Mouse (Mus musculus) frontal cortex, postnatal 10 days (tissue): ENCODE data around the gene Chst2.
A peak's percentile ranks its signal among the peaks of the same experiment; 100 is the strongest.

Experiments used
- DNase-seq, 2 experiments: peaks; one replicate each; pipeline ENCODE4 v3.0.0; 2022; ENCODE audit warnings: low spot score in 2 of 2, mixed read lengths in 1 of 2

Gene Chst2

GRCm38 (mm10) chr9:95406571-95407561 is at the start of gene Chst2:
Gene Chst2, minus strand, starts transcription at chr9:95406722.
- DNase-seq, result peak; percentile 85 to 92

DNA sequence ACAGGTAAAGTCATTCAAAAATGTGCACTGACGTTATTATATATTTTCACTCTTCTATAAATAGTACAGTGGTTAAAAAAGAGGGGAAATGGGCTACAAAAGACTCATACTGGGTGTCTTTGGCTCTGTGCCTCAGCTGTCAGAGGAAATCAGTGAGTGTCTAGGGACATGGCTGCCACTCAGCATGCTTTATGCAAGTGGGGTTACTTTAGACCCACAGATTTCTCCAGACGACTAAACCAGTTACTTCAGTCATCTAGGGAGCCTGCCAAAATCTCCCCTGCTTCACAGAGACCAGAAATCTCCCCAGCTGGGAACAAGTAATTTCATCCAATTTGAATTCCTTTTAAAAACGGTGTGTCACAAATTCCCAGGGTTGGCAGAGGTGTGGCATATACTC is 45.4 kb upstream of the Chst2 start:
- no peak for DNase-seq

DNA sequence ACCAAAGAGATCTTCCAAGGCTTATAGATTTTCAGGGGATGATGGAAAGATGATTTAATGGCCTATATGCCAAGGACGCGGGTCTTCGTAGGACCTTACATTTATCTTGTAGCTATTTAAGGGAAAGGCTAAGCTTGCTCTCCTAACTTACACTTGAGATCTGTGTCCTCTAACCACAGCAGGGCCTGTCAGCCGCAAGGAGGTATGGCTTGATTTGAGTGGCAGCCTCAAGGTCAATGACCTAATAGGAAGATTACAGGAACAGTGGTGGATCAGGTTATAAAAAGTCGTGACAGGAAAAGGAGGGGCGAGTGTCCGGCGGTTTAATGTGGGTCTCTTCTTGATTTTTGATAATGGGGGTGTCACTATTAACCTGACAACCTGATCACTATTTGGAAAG is 44.1 kb upstream of the Chst2 start:
- DNase-seq, result no peak

- DNase-seq, result peak; percentile 22 to 37
Observed at GRCm38 (mm10) chr9:95442321-95442731, 35.8 kb upstream of the Chst2 start.

GRCm38 (mm10) chr9:95437883-95438282 is 31.4 kb upstream of the Chst2 start:
- no peak for DNase-seq

DNA sequence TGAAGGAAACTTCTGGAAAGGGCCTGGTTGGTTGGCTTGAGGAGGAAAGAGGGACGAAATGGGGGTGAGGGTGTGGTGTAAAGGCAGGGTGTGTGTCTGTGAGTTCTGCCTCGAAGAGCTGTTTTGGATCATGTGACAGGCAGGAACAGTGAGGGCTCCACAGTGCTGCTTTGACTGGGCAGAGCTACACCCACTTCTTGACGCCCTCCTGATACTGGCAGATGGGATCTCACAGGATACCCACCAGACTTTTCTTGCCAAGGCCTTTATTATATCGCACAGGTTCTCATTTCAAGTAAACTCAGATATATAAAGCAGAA is 29.7 kb upstream of the Chst2 start:
- DNase-seq, result no peak

- DNase-seq, result no peak
Observed at GRCm38 (mm10) chr9:95435506-95436293, 29.2 kb upstream of the Chst2 start.

- DNase-seq, result no peak
Observed at GRCm38 (mm10) chr9:95428277-95428676, 21.8 kb upstream of the Chst2 start.

- no peak for DNase-seq
Observed at GRCm38 (mm10) chr9:95413911-95414310, 7.4 kb upstream of the Chst2 start.

DNA sequence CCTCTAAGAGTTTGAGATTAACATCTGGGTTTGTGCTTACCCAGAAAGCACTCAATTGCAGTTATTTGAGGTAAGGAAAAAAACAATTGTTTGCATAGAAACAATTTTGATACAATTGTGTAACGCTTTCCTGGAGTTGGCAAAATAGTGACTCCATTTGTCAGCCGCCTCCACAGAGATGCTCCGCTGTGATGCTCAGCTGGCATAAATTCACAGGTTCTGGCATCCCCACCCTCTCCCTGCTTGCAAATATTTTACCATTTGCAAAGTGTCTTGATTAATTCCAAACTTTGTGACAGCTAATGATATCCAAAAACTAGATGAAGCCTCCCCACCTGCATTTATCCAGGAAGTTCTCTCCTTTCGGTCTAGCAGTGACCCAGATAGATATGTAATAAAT is 5.5 kb upstream of the Chst2 start:
- no peak for DNase-seq

DNA sequence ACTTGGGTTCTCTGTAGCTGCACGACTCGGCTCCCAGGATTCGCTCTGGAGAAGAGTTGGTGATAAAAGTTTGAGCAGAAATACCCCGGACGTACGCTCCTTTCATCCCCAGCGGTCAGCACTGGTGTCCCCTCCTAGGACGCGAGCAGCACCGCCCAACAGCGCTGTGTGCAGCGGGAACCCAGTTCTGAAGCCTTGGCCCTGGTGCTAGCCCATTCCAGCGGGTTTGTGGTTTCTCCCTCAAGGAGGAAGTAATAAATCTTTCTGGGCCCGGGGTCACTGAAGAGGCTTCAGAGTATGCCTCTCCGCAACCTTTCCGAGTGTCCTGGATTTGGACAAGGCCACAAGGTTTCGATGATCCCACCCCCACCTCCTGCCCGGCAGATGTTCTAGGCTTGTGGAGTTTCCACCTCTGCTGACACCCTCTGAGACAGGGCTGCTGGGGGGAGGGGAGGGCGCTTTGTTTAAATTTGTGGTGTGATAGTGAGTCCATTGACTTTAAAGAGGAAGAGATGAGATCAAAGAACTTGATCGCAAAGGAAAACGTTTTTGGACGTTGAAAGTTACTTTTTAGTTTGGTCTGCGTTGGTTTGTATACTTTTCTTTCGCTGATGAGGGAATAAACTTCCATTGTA is 1.2 kb upstream of the Chst2 start:
- DNase-seq, result no peak

DNA sequence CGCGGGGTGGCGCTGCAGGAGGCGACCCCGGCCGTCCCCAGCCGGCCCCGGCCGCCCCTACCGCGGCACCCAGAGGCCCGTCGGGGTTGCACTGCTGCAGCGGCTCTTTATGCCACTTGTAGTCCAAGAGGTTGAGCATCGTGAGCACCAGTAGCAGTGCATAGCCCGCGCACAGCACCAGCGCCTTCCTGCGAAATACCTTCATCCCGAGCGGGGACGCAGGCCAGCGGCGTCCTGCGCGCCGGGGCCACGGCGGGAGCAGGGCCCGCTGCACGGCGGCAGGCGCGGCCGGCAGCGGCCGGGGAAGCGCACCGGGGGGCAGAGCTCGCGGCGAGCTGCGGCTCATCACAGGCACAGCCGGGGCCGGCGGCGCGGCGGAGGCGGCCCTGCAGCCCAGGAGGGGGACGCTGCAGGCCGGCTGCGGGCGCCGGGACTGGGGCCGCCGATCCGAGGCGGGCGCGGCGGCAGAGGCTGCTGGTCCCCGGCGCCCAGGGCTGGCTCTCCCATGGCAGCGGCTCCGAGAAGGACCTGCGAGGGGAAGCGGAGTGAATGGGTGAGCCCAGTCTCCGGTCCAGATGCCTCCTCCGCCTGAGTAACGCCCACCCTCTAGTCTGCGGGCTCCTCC is 464 bp downstream of the Chst2 start:
- DNase-seq, result no peak

DNA sequence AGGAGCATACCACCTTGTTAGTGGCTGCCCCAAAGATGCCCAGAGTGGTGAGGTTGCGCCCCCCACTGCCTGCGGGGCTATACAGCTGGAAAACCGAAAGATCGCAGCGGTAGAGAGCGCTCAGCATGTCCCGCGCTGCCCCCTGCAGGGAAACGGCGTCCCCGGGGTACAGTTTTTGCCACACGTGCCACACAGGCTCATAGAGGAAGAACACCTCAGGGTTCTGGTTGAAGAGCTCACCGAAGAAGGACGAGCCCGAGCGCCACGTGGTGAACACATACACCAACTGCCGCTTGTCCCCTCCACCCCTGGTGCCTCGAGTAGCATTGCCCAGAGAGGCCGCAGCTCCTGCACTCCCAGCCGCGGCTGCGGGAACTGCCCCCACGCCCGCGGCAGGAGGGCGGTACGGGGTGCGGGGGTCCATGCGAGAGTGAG is 994 bp downstream of the Chst2 start:
- DNase-seq, result peak; percentile 80 to 85

- DNase-seq, result peak; percentile 20 to 36
Observed at GRCm38 (mm10) chr9:95404811-95405465, 1.6 kb downstream of the Chst2 start.

DNA sequence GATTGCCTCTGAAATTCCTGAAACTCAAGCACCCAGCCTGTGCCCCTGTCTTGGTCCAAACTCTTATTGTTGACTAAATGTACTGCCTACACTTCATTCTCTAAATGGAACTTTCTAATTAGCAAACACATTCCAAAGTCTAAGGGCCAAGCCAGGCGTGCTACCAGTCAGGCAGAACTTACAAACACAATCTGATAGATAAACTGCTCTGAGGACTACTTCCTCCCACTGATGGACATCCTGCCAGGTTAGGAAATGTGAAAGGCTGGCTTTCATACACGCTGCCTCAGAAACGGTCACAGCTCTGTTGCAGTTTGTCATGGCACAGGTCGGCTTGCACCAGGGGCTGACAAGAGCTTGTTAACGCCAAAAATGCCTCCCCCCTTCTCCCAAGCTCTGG is 4.8 kb downstream of the Chst2 start:
- DNase-seq, result no peak

GRCm38 (mm10) chr9:95392011-95392410 is 14.5 kb downstream of the Chst2 start:
- no peak for DNase-seq

DNA sequence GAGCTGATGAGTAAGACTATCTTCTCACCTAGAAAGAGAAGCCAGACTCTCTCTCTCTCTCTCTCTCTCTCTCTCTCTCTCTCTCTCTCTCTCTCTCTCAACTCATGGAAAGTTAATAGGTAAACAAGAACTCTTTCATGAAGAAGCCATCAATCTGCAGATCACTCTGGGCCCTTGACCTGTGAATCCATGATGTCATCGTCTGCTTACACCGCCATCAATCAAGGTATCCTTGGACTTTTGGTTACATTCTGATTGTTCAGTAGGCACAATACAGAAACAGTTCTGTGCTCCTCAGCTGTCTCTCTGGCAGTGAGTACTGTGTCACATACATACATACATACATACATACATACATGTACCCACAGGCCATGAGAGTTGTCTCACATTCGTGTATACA is 16.6 kb downstream of the Chst2 start:
- no peak for DNase-seq

GRCm38 (mm10) chr9:95387881-95388380 is 18.6 kb downstream of the Chst2 start:
- DNase-seq, result no peak

DNA sequence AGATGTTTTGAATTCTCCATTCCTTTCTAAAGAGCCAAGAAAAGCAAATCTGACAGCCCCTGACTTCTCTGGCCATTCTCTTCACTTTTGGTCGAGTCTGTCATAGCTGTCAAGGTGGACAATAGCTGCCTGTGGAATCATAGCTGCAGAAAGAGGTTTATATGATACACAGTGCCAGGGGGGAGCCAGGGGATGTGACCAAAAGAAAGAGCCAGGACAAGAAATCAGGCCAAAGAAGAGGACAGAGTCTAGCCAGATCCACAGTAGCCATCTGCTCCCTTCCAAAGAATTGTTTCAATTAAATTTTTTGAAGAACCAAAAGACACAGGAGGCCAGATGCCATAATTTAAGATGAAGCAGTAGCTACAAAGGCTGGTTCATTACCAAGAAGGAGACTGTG is 30.6 kb downstream of the Chst2 start:
- no peak for DNase-seq

GRCm38 (mm10) chr9:95375336-95375735 is 31.2 kb downstream of the Chst2 start:
- no peak for DNase-seq

DNA sequence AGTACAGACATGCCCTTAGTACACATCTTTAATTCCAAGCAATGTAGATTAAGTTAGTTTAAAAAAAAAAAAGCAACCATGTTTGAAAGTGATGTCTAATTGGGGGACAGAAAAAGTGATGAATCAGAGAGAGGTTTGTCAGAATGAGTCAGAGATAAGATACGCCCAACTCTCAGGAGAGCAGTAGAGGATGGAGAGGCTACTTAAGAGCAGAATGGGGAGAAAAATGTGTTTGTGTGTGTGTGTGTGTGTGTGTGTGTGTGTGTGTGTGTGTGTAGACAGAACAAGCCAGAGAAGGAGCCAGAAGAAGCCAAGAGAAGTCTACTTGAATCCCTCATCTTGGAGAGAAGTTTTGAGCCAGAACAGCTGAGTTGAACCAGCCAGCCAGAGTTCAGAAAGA is 32.8 kb downstream of the Chst2 start:
- DNase-seq, result no peak
